Mouse (Mus musculus) granulocyte monocyte progenitor cell, adult 5-6 weeks (primary cell): ENCODE measurements around the gene Fam120c. TPM values are rescaled to one million over a fixed set of nuclear protein-coding genes. Genes with fewer than 3 reads are reported as not detected.
A peak's percentile ranks its signal among the peaks of the same experiment; 100 is the strongest.
"Not testable (repeated sequence)": the region's sequence is repeated elsewhere in the genome, so short reads cannot be mapped to it uniquely, and the experiment has no call there.

Experiments used
- ATAC-seq: replicated peaks from 2 replicates; pipeline ENCODE4 v1.8.0; 2016; ENCODE audit warnings: mild to moderate bottlenecking, moderate TSS enrichment, inconsistent platforms; ENCODE audit not compliant: poor library complexity, severe bottlenecking
- total RNA-seq, 2 experiments: library from RNA; stranded (forward) in 1 of 2; stranded (reverse) in 1 of 2; fragments of 200-712, 200-1000 nt in 1 of 2; fragments of >200 nt in 1 of 2; fragmentation: Nextera tagmentation in 1 of 2; gene quantifications; 2 replicates each; pipeline ENCODE4 v1.2.3; 2014 to 2017

The Fam120c gene
- 5.9 and 6.4 TPM in 2 replicates for total RNA-seq (2014; fragmentation: Nextera tagmentation)
- total RNA-seq (2017): 4.4 and 5.4 TPM in 2 replicates

GRCm38 (mm10) chrX:151343761-151344500 lies at the start of gene Fam120c:
TSS of gene Fam120c (plus strand) at chrX:151344175.
- peak; percentile 84 for ATAC-seq

DNA sequence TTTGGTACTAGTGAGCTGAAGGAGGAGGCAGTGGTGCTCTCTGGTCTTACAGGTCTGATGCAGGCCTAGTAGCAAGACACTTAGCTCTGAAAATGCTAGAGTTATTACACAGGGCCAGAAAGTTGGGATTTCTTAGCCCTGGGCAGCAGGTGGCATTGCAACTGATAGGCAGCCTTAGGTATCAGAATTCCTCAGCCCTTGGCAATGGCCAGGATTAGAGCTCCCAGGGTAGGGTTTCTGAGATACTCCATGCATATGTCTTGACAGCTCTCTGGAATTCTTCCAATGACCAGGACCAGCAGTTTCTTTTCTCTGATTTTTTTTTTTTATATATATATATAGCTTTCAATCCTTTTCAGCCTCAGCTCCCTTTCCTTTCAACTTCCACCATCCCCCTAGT lies 45.6 kb upstream of the Fam120c start:
- ATAC-seq: no peak

DNA sequence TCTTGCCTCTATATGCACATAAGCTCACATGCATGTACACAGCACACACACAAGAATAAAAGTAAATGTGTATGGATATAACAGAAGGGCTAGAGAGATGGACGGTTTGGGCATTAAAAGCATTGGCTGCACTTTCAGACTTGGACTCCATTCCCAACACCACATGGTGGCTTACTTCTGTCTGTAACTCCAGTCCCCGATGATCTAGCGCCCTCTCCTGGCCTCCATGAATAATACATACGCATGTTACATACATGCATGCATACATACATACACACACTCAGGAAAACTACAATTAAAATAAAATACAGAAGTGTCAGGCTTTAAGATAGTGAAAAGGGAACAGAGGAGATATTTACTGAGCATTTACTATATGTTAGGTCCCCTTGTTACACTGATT lies 30.2 kb upstream of the Fam120c start:
- ATAC-seq: no peak

DNA sequence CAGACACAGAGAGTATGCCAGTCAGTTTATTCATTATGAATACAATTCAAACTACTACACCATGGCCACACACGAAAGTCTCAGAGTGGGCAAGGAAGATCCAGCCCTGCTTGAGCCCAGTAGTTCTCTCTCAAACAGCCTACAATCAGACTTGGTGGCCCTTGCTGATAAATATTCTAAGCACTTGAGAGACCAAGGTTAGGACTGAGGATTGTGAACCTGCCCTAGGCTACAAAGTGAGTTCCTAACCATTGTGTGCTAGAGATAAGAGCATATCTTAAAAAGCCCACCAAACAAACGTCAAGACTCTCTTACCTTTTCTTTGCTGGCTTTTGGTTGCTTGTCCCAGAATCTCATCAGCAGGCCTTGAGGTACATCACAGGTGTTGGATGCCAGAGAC lies 10.4 kb upstream of the Fam120c start:
- ATAC-seq: no peak

GRCm38 (mm10) chrX:151337804-151338203 lies 6.2 kb upstream of the Fam120c start:
- no peak for ATAC-seq

DNA sequence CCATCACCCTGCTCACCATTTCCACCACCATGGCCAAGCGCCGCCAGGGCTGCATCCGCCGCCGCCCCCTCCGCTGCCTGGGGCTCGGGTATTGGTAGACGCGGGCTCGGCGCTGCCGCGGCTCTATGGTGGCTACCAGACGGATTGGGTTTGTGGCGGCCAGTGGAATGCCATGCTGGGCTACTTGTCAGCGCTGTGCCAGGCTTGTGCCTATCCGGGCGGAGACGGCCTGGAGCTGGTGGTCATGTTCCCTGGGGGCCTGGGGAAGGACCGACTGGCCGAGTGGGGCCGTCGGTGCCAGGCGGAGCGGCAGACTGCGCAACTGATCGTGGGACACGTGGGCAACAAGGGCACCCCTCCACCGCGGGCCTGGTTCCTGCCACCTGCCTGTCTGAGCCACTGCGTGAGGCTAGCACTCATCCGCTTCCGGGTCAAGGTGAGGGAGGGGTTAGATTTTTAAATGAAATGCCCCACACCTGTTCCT lies 568 bp downstream of the Fam120c start:
- ATAC-seq: peak; percentile 77

DNA sequence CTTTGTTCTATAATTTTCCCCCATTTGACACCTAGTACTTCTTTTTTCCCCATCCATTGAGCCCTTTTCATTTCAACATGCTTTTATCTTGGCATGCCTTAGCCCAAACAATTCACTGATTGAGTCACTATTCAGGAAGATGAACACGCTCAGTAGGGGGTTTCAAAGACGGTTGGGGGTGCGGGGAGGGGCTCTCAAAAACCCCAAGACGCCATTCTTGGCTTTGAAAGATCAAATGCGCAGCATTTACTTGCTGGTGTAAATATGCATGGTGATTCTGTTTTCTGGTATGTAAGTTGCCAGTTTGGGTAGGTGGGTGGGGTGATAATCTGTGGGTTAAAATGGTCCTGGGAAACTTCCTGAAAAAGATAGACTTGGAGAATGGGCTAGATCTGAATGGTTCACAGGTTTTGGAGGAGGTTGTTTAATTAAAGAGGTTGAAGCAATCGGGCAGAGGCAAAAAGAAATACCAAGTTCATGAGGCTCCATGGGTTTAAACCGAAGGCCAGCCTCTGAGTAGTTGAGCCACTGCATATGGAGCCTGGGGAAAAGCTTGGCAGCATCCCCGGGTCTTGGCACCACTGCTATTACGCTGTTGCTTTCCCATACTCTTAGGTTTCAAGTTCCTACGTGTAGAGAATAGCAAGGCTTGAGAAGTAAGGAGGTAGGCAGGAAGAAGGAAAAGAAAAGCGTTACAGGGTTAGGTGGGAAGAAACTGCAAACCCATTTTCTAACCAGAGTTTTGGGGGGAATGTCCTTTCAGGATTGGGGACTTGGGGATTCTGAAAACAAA lies 1.6 kb downstream of the Fam120c start:
- ATAC-seq: no peak

GRCm38 (mm10) chrX:151347278-151347677 lies 3.3 kb downstream of the Fam120c start:
- no peak for ATAC-seq

GRCm38 (mm10) chrX:151349322-151349721 lies 5.3 kb downstream of the Fam120c start:
- no peak for ATAC-seq

DNA sequence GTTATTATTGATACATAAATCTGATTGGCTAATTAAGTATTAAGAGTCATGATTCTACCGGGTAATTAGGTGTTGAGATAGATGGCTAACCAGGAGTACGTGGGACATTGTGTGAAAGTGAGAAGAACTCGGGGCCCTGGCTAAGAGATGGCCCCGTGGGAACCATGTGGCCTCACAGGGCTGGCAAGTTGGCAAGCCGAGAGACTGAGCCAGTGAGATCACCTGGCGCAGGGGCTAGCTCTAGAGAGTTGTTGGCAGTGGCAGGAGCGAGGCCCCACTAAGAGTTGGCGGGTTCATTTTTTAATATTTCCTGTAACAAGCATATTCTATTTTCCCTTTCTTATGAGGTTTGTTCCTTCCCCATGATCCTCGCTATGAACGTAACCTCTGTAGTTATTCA lies 74.8 kb downstream of the Fam120c start:
- no peak for ATAC-seq

DNA sequence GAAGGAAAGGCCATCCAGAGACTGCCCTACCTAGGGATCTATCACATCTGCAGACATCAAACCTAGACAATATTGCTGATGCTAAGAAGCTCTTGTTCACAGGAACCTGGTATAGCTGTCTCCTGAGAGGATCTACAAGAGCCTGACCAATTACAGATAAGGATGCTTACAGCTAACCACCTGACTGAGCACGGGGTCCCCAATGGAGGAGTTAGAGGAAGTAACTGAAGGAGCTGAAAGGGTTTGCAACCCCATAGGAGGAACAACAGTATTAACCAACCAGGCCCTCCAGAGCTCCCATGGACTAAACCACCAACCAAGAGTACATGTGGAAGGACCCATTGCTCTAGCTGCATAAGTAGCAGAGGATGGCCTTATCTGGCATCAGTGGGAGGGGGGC lies 76.8 kb downstream of the Fam120c start:
- ATAC-seq: no peak

GRCm38 (mm10) chrX:151443637-151444036 lies 99.7 kb downstream of the Fam120c start:
- no peak for ATAC-seq

DNA sequence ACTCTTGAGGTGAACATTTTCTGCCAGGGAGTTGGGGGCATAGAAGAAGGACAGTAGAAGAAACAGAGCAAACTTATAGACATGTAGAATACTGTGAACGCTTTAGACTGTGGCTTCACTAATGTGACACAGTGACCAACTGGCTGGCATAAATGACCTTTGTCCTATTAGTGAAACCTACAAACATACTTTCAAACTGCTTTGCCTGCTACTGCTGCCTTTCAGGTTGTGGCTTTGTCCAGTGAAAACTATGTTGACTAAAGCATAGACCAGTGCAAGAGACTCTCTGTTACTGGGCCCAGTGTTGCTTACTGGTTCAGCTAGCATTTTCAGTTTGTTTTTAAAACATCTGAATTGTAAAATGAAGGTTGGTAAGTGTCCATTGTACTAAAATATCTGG lies 100.2 kb downstream of the Fam120c start:
- no peak for ATAC-seq

GRCm38 (mm10) chrX:151488128-151488527 lies 144.2 kb downstream of the Fam120c start:
- ATAC-seq: peak; percentile 48; the same call in 1 of the 2 replicates

GRCm38 (mm10) chrX:151493269-151493668 lies 149.3 kb downstream of the Fam120c start:
- ATAC-seq: not testable (repeated sequence)

DNA sequence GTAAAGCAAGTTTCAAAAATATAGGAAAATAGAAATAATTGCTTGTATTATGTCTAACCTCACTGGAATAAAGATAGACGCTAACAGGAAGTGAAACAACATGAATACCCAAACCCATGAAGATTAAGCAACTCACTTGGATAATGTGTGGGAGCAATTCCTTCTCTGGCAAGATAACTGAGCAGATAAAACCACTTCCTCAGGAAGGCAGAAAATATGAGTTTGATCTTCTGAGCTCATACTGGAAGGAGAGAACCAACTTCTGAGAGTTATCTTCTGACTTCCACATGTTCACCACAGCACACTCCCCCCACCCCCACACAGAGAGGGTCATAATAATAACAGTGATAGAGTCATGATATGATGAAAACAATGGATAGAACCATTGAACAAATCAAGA lies 152.6 kb downstream of the Fam120c start:
- ATAC-seq: peak; percentile 99

DNA sequence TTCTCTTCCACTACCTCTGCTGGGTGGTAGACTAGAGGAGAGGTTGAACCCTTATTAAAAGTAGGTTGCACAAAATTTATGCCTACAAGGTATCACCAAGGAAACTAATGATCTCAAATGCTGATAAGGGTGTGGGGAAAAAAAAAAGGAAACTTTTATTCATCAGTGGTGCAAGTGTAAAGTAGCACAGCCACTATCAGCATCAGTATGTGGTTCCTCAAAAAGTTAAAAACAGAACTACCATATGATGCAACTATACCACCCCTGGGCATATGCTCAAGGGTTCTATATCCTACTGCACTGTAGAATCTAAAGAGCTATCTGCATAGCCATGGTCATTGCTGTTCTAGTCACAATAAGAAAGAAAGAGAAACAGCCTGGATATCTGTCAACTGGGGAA lies 164.6 kb downstream of the Fam120c start:
- peak; percentile 100 for ATAC-seq

DNA sequence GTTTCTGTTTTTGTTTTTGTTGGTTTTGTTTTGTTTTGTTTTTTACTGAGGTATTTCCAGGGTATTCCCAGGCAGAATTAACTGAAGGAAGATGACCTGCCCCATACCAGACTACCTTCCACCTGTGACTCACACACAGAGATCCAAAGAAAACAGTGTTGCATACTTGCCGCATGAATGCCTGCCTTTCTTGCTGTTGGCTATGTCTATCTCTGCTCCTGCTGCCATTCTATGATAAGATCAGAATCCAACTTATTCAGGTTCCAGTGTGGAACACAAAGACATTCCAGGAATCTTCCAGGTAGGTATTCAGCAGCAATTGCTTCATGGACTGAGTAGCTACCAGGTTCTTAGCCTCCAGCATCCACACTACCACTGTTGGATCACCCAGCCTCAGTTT lies 165.9 kb downstream of the Fam120c start:
- ATAC-seq: no peak

GRCm38 (mm10) chrX:151513066-151513465 lies 169.1 kb downstream of the Fam120c start:
- ATAC-seq: no peak

GRCm38 (mm10) chrX:151513694-151514093 lies 169.7 kb downstream of the Fam120c start:
- ATAC-seq: no peak

DNA sequence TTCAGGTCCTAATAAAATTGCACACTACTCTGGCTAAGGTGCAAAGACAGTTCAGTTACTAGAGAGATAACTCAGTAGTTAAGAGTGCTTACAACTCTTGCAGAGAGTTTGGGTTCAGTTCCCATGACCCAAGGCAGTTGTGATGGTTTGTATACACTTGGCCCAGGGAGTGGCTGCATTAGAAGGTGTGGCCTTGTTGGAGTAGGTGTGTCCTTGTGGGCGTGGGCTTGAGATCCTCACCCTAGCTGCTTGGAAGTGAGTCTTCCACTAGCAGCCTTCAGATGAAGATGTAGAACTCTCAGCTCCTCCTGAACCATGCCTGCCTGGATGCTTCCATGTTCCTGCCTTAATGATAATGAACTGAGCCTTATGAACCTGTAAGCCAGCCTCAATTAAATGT lies 174.2 kb downstream of the Fam120c start:
- ATAC-seq: no peak

DNA sequence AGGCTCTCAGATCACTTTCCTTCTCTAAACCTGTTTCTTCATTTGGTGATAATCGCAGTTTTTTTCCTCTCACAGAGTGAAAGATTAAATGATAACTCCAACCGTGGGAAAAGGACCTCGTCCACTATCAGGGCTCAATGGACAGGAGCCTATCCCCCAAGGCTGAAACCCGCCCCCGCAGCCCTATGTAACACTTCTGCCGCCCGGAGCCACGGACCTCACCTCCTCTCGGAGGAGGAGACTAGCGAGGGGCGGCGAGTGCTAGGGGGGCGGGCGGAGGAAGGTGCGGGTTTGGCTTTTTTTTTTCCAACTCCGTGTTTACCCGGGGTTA lies 176.1 kb downstream of the Fam120c start:
- no peak for ATAC-seq
